Mouse (Mus musculus): ENCODE results near the gene Dennd1a.

- no peak for TF ChIP-seq CTCF (IDR thresholded peaks at IDR 0.05; ENCODE audit: low read depth, low read length)
- no peak for TF ChIP-seq EP300 (IDR thresholded peaks at IDR 0.05; ENCODE audit: insufficient read depth, low read depth, low read length)
Measured at GRCm38 (mm10) chr2:38235593-38235992, 51.6 kb downstream of the Dennd1a start.

Data from ES-Bruce4 (cell line).